Comparison of ENCODE assay signal across 8 mouse cellular contexts in genomic region chr19:32272475-32273260, GRCm38 (mm10).
DNase-seq lines count a peak whose midpoint lies in the region; ATAC-seq and TF ChIP-seq lines count a peak whose summit lies in the region.
"Had no signal": no experiment of that assay in that cellular context is flagged by ENCODE, and none has a peak within 500 bp of the region (broad histone marks: within the 10 kb centered on the region; RNA-seq: fewer than 3 reads in every experiment).

No protein-coding gene starts in this region.

- 0 out of 2 replicates have a peak overlapping the region, but pooled peaks have one; percentile 26 for H3K27ac ChIP-seq in testis, adult 2 months (ENCODE audit: control insufficient read depth, insufficient read depth, low read depth, low read length)
- H3K27ac ChIP-seq: kidney, postnatal 0 days had no signal

- TF ChIP-seq POLR2A in testis, adult 2 months (IDR thresholded peaks at IDR 0.05; ENCODE audit: control insufficient read depth, low read depth, low read length) = no peak

- no peaks in the 10 kb centered on the region for H3K9me3 ChIP-seq in erythroblast, embryonic 14.5 days (ENCODE audit: control insufficient read depth, low read length)

- H3K27me3 ChIP-seq in testis, adult 2 months (ENCODE audit: control insufficient read depth, insufficient read depth, low read length) = no peaks in the 10 kb centered on the region
- no peaks in the 10 kb centered on the region for H3K27me3 ChIP-seq in erythroblast, embryonic 14.5 days (ENCODE audit: control insufficient read depth)

- peak; percentile 97 for ATAC-seq in megakaryocyte-erythroid progenitor cell, adult 5-6 weeks (replicated peaks; ENCODE audit: low FRiP score, low TSS enrichment, poor library complexity, severe bottlenecking)

- no peaks in the 10 kb centered on the region; the same call in 1 of the 2 replicates for H3K4me1 ChIP-seq in testis, adult 2 months (ENCODE audit: control insufficient read depth, insufficient read depth, low read length)
- H3K4me1 ChIP-seq in erythroblast, embryonic 14.5 days (ENCODE audit: control insufficient read depth) = peaks cover 84% of the 10 kb centered on the region

- no peak for TF ChIP-seq CTCF in testis, adult 2 months (IDR thresholded peaks at IDR 0.05; ENCODE audit: control insufficient read depth, insufficient read depth, insufficient replicate concordance, low read depth, low read length)

- no peak overlapping the region for H3K4me3 ChIP-seq in testis, adult 2 months (ENCODE audit: control insufficient read depth, low read depth, low read length)
- H3K4me3 ChIP-seq in erythroblast, embryonic 14.5 days (replicated peaks) = peak overlapping the region; percentile 64

- DNase-seq in testis, postnatal 10 days (ENCODE audit: low spot score) = no peak
- peak; percentile 46 for DNase-seq in yolk sac, embryonic 10.5 days (ENCODE audit: low spot score)
- DNase-seq in left cerebral cortex, postnatal 10 days (ENCODE audit: extremely low spot score in 1 of 2, low spot score in 2 of 2) = no peak
- DNase-seq in MN1 (ENCODE audit: low spot score) = no peak

- intact Hi-C loops in left cerebral cortex, postnatal 10 days (cut with DNase I) = no loop called here

- H3K36me3 ChIP-seq in testis, adult 2 months (ENCODE audit: control insufficient read depth, insufficient read depth, low read length) = no peaks in the 10 kb centered on the region
- H3K36me3 ChIP-seq in erythroblast, embryonic 14.5 days (ENCODE audit: control insufficient read depth) = no peaks in the 10 kb centered on the region; the same call in 1 of the 2 replicates
